Mouse (Mus musculus) adrenal gland, postnatal 14 days (tissue): ENCODE data around the gene Serpina12. TPM values are rescaled to one million over a fixed set of nuclear protein-coding genes. Genes with fewer than 3 reads are reported as not detected.
A peak's percentile ranks its signal among the peaks of the same experiment; 100 is the strongest.

Source experiments
- DNase-seq: peaks from one replicate; pipeline ENCODE4 v3.0.0; 2021; ENCODE audit warnings: mixed read lengths
- total RNA-seq: library from RNA; stranded (reverse); gene quantifications from 2 replicates; pipeline ENCODE4 v1.2.3, GENCODE M21; 2021

The Serpina12 gene
- total RNA-seq, 1 experiment from 2014 or later, result 0.48 TPM

- DNase-seq, result no peak
Measured at GRCm38 (mm10) chr12:104003238-104003612, 41.0 kb downstream of the Serpina12 start.

- peak; percentile 50 for DNase-seq
Measured at GRCm38 (mm10) chr12:104002569-104003237, 41.5 kb downstream of the Serpina12 start.

- no peak for DNase-seq
Measured at GRCm38 (mm10) chr12:104000594-104000993, 43.6 kb downstream of the Serpina12 start.

- DNase-seq, result no peak
Measured at GRCm38 (mm10) chr12:103999611-104000010, 44.6 kb downstream of the Serpina12 start.

GRCm38 (mm10) chr12:103996513-103996912 lies 47.7 kb downstream of the Serpina12 start:
- no peak for DNase-seq

- peak; percentile 70 for DNase-seq
Measured at GRCm38 (mm10) chr12:103995292-103996072, 48.8 kb downstream of the Serpina12 start.

- no peak for DNase-seq
Measured at GRCm38 (mm10) chr12:103992945-103993344, 51.3 kb downstream of the Serpina12 start.

GRCm38 (mm10) chr12:103989857-103990256 lies 54.4 kb downstream of the Serpina12 start, which contains the start of gene Serpina11:
TSS of gene Serpina11 (minus strand) at chr12:103989957.
- DNase-seq, result no peak

- DNase-seq, result no peak
Measured at GRCm38 (mm10) chr12:103989514-103989767, 54.8 kb downstream of the Serpina12 start.

GRCm38 (mm10) chr12:103988754-103989513 lies 55.3 kb downstream of the Serpina12 start:
- DNase-seq, result peak; percentile 18

- no peak for DNase-seq
Measured at GRCm38 (mm10) chr12:103985868-103986267, 58.4 kb downstream of the Serpina12 start.

- peak; percentile 62 for DNase-seq
Measured at GRCm38 (mm10) chr12:103984935-103985334, 59.3 kb downstream of the Serpina12 start.

GRCm38 (mm10) chr12:103981646-103982360 lies 62.4 kb downstream of the Serpina12 start:
- DNase-seq, result no peak

Other genes with a start within 250 kb of the Serpina12 start
- gene Serpina1b, start 214.1 kb downstream of the Serpina12 start, total RNA-seq, result 53.3 and 891 TPM in 2 replicates
- gene Serpina1a, start 180.9 kb downstream of the Serpina12 start, total RNA-seq, result 22.0 and 362 TPM in 2 replicates
- 28.0 and 511 TPM in 2 replicates for gene Serpina1c, start 139.6 kb downstream of the Serpina12 start, total RNA-seq
- gene Serpina1e, start 85.5 kb downstream of the Serpina12 start, total RNA-seq, result 11.5 and 101 TPM in 2 replicates
- gene Serpina11, start 54.5 kb downstream of the Serpina12 start, total RNA-seq, result 0.98 and 14.5 TPM in 2 replicates
- gene Serpina9, start 30.7 kb downstream of the Serpina12 start, total RNA-seq, result 0.22 TPM in 1 of 2 replicates, not detected in the other
- 0.30 TPM in 1 of 2 replicates, not detected in the other for gene Serpina5, start 56.7 kb upstream of the Serpina12 start, total RNA-seq
- gene Serpina3a, start 68.3 kb upstream of the Serpina12 start, total RNA-seq, result not detected in 2 replicates
- gene Serpina3b, start 83.6 kb upstream of the Serpina12 start, total RNA-seq, result 0.33 TPM in 1 of 2 replicates, not detected in the other
- 10.7 and 12.5 TPM in 2 replicates for gene Serpina3c, start 109.4 kb upstream of the Serpina12 start, total RNA-seq
- 0.67 and 2.2 TPM in 2 replicates for gene Serpina3f, start 170.1 kb upstream of the Serpina12 start, total RNA-seq
- 5.2 and 20.1 TPM in 2 replicates for gene Serpina3g, start 191.8 kb upstream of the Serpina12 start, total RNA-seq
- gene Serpina3i, start 218.7 kb upstream of the Serpina12 start, total RNA-seq, result 0.78 and 1.7 TPM in 2 replicates